Mouse (Mus musculus) lung, adult 2 months (tissue): Measurements from ENCODE around the gene BC017158.

Source experiments
- CTCF ChIP-seq: fragments of 200-500 bp; IDR thresholded peaks from 2 replicates; pipeline ENCODE4 v1.5.1; 2011; ENCODE audit warnings: mild to moderate bottlenecking, low read length, control low read depth; ENCODE audit not compliant: insufficient read depth
- POLR2A ChIP-seq: fragments of 200-500 bp; IDR thresholded peaks from 2 replicates; pipeline ENCODE4 v1.6.1; 2011; ENCODE audit warnings: low read depth, mild to moderate bottlenecking, control low read depth, low read length, borderline replicate concordance; ENCODE audit errors: extremely low read depth

DNA sequence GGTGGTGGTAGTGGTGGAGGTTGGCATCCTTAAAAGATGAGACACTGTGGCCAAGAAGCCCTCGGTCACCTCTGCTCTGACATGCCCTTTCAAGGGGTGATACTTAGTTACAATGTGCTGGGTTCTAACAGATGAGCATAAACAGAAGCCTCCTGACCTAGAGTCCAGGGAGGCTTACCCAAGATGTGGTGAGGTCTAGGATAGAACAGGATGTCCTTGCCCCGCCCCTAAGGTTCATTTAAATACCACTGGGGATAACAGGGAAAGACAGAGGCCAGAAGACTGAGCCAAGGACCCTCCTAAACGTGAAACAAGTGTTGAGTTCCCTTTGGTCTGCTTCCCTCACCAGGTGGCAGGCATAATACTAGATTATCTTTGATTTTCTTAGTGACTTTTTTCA is 1.5 kb downstream of the BC017158 start:
- TF ChIP-seq CTCF (no peak), POLR2A (no peak)
